In the genomic region with DNA sequence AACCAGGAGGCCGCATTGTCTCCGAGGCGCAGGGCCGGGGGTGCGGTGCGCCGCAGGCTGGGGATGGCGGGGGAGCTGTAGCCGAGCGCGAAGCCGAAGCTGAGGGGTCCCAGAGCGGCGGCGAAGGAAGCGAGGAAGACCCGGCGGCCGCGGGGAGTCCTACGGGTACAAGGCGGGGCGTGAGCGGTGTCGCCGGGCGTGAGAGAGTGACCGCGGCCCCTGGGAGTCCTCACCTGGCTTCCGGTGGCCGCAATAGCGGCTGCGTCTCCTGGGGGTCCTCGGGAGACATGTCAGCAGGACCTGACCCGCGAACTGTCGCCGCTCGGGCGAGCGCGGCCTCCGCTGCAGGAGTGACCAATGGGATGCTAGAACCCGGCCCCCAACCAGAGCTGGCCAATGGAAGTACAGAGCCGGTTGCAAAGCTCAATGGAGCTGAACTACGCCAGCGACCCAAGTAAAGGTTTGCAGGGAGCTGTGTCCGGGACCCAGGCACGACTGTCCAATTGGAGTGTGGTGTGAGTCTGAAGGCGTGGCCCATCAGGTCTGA, we compare ENCODE assay signal across 7 mouse cellular contexts. TPM values are rescaled to one million over a fixed set of nuclear protein-coding genes. Genes with fewer than 3 reads are reported as not detected.
DNase-seq lines count a peak whose midpoint lies in the region; ATAC-seq lines count a peak whose summit lies in the region.

A gene (minus strand): TSS at position 359 of the 547 bp plus-strand sequence.

- H3K27me3 ChIP-seq in intestine, embryonic 15.5 days (replicated peaks): no peaks in the 10 kb centered on the region
- H3K27me3 ChIP-seq in midbrain, embryonic 10.5 days (ENCODE audit: low read depth, poor library complexity, severe bottlenecking): no peaks in the 10 kb centered on the region; the same call in 1 of the 2 replicates

- H3K9ac ChIP-seq in intestine, embryonic 15.5 days: peak within 1 kb of the TSS; percentile 81

- H3K4me2 ChIP-seq in intestine, embryonic 15.5 days (replicated peaks): peak within 1 kb of the TSS; percentile 98

- peak within 1 kb of the TSS; percentile 81 for H3K4me3 ChIP-seq in intestine, embryonic 15.5 days (replicated peaks)
- H3K4me3 ChIP-seq in midbrain, embryonic 10.5 days: peak within 1 kb of the TSS; percentile 92

- WGBS in intestine, embryonic 15.5 days: under 1% methylated on average over 43 of the region's 50 CpGs
- under 1% methylated on average over 50 of the region's 50 CpGs for WGBS in midbrain, embryonic 10.5 days

- peaks cover 8% of the 10 kb centered on the region for H3K4me1 ChIP-seq in intestine, embryonic 15.5 days (replicated peaks)
- peaks cover 29% of the 10 kb centered on the region for H3K4me1 ChIP-seq in midbrain, embryonic 10.5 days

- ATAC-seq in intestine, embryonic 15.5 days: peak; percentile 98

- H3K9me3 ChIP-seq in intestine, embryonic 15.5 days: no peaks in the 10 kb centered on the region
- no peaks in the 10 kb centered on the region for H3K9me3 ChIP-seq in midbrain, embryonic 10.5 days (replicated peaks)

- intact Hi-C loops in gastrocnemius, postnatal 36 days (cut with DNase I): loop anchor here (10.0 kb wide), 1 partner anchor 383 kb away; no protein-coding TSS in a partner anchor
- intact Hi-C loops in left cerebral cortex, postnatal 25 days (cut with DNase I): loop anchor here (5.0 to 10.0 kb wide), 2 partner anchors 151 to 363 kb away; a partner anchor contains a TSS

- peak within 1 kb of the TSS; percentile 72 for H3K27ac ChIP-seq in intestine, embryonic 15.5 days
- H3K27ac ChIP-seq in midbrain, embryonic 10.5 days (replicated peaks): peak within 1 kb of the TSS; percentile 90

- peak; percentile 96 for DNase-seq in adrenal gland, adult 2 months
- DNase-seq in embryo, embryonic 11.5 days (ENCODE audit: low read depth, low spot score): peak; percentile 87
- peak; percentile 80 to 91 for DNase-seq in gastrocnemius, postnatal 36 days
- DNase-seq in left cerebral cortex, postnatal 25 days (ENCODE audit: low spot score in 2 of 2): peak; percentile 92 to 98
- peak; percentile 95 for DNase-seq in midbrain, embryonic 10.5 days (ENCODE audit: low spot score)
- peak; percentile 80 for DNase-seq in right cerebral cortex, postnatal 4 days

- no peaks in the 10 kb centered on the region for H3K36me3 ChIP-seq in intestine, embryonic 15.5 days
- H3K36me3 ChIP-seq in midbrain, embryonic 10.5 days: peaks cover 4% of the 10 kb centered on the region; the same call in 1 of the 2 replicates

RNA-seq across cellular contexts. Expression of the gene that starts here (rescaled TPM):
- 10 to 100 TPM; 14.1 to 23.9 TPM for total RNA-seq in adrenal gland, adult 2 months (2021)
- polyA plus RNA-seq in adrenal gland, adult 2 months (2012; rRNA removed): 525 and 573 TPM in 2 replicates
- total RNA-seq in gastrocnemius, postnatal 36 days (2021): 1 to 10 TPM; 9.1 to 10.0 TPM
- polyA plus RNA-seq in intestine, embryonic 15.5 days (2015; fragmentation: Nextera tagmentation; extraction: Ambion mirVana): 16.8 and 19.3 TPM in 2 replicates
- total RNA-seq in left cerebral cortex, postnatal 25 days (2021): 10 to 100 TPM; 23.6 to 27.0 TPM
- 19.5 and 23.3 TPM in 2 replicates for polyA plus RNA-seq in midbrain, embryonic 10.5 days (2016; fragmentation: Nextera tagmentation; extraction: Ambion mirVana)

Comparison
In these comparisons a context has a peak if more than half of its experiments do, and no peak if none do; other contexts are left out.
1. Peak in every context shown above with its lines: DNase-seq, ATAC-seq, H3K4me3 ChIP-seq and H3K27ac ChIP-seq.
2. RNA of the gene that starts here (polyA plus RNA-seq): 525 to 573 TPM in adrenal gland, adult 2 months; 19.5 to 23.3 TPM in midbrain, embryonic 10.5 days and 16.8 to 19.3 TPM in intestine, embryonic 15.5 days; every median in the first group is over 10 times any median in the second.